ENCODE assay signal across 9 mouse cellular contexts in genomic region chr1:191215776-191216661, GRCm38 (mm10). TPM values are rescaled to one million over a fixed set of nuclear protein-coding genes. Genes with fewer than 3 reads are reported as not detected.
DNase-seq lines count a peak whose midpoint lies in the region; ATAC-seq and TF ChIP-seq lines count a peak whose summit lies in the region.
"Had no signal": no experiment of that assay in that cellular context is flagged by ENCODE, and none has a peak within 500 bp of the region (broad histone marks: within the 10 kb centered on the region; RNA-seq: fewer than 3 reads in every experiment).

No protein-coding gene starts in this region.

- peaks cover 0 to 4% of the 10 kb centered on the region in 2 experiments; a peak in 1 of 4 replicates for H3K4me1 ChIP-seq in heart, embryonic 14.5 days (ENCODE audit: control insufficient read depth in 2 of 2, insufficient read depth in 2 of 2, low read length in 2 of 2)
- H3K4me1 ChIP-seq in limb, embryonic 12.5 days (replicated peaks), result peaks cover 7% of the 10 kb centered on the region; the same call in 1 of the 2 replicates

- H3ac ChIP-seq in C2C12 (ENCODE audit: control insufficient read depth, insufficient read length, low read depth), result peak overlapping the region; percentile 16

- H3K9me3 ChIP-seq in heart, embryonic 14.5 days (ENCODE audit: control insufficient read depth, low read length), result no peaks in the 10 kb centered on the region
- no peaks in the 10 kb centered on the region for H3K9me3 ChIP-seq in limb, embryonic 12.5 days

- no peak for ATAC-seq in heart, embryonic 14.5 days (ENCODE audit: insufficient number of reproducible peaks, insufficient read depth, low FRiP score, low read depth)
- no peak for ATAC-seq in limb, embryonic 12.5 days (ENCODE audit: insufficient number of reproducible peaks, insufficient read depth, low FRiP score, low TSS enrichment, low read depth)

- H3K27ac ChIP-seq in heart, embryonic 14.5 days (replicated peaks in 1 of 2; ENCODE audit: control insufficient read depth in 1 of 2, insufficient read depth in 1 of 2, low read depth in 2 of 2, low read length in 2 of 2), result no peak overlapping the region
- H3K27ac ChIP-seq in limb, embryonic 12.5 days, result no peak overlapping the region

- H3K27me3 ChIP-seq in heart, embryonic 14.5 days (ENCODE audit: control insufficient read depth, insufficient read depth, low read length), result no peaks in the 10 kb centered on the region
- H3K27me3 ChIP-seq in C2C12 (ENCODE audit: control insufficient read depth, insufficient read depth, insufficient read length), result no peaks in the 10 kb centered on the region
- H3K27me3 ChIP-seq in limb, embryonic 12.5 days, result peaks cover 16% of the 10 kb centered on the region

- 27% methylated on average over 19 of the region's 19 CpGs for WGBS in heart, embryonic 14.5 days
- WGBS in limb, embryonic 12.5 days, result 32% methylated on average over 19 of the region's 19 CpGs

- no peaks in the 10 kb centered on the region for H3K36me3 ChIP-seq in heart, embryonic 14.5 days (ENCODE audit: control insufficient read depth, insufficient read depth, low read length)
- no peaks in the 10 kb centered on the region for H3K36me3 ChIP-seq in C2C12 (ENCODE audit: control insufficient read depth, insufficient read depth)
- no peaks in the 10 kb centered on the region for H3K36me3 ChIP-seq in limb, embryonic 12.5 days

- H3K79me2 ChIP-seq in C2C12 (ENCODE audit: control insufficient read depth, insufficient read depth), result no peaks in the 10 kb centered on the region

- H3K4me2 ChIP-seq in heart, embryonic 14.5 days (ENCODE audit: low read length), result peak overlapping the region; percentile 50
- H3K4me2 ChIP-seq in limb, embryonic 12.5 days, result peak overlapping the region; percentile 42

- TF ChIP-seq CTCF in C2C12 (IDR thresholded peaks at IDR 0.05; ENCODE audit: control insufficient read depth, insufficient read depth, insufficient read length), result no peak

- peak overlapping the region; percentile 34; the same call in 1 of the 2 replicates for H3K9ac ChIP-seq in heart, embryonic 14.5 days (ENCODE audit: low read length)
- H3K9ac ChIP-seq in limb, embryonic 12.5 days (replicated peaks), result no peak overlapping the region

- no peak overlapping the region for H3K4me3 ChIP-seq in heart, embryonic 14.5 days (ENCODE audit: control insufficient read depth in 1 of 2, insufficient read depth in 1 of 2, low read depth in 1 of 2, low read length in 2 of 2)
- no peak overlapping the region for H3K4me3 ChIP-seq in C2C12 (ENCODE audit: insufficient read depth, poor library complexity, severe bottlenecking)
- no peak overlapping the region for H3K4me3 ChIP-seq in limb, embryonic 12.5 days (replicated peaks)

- DNase-seq in heart, adult 18-20 months, result no peak
- peak; percentile 36 for DNase-seq in embryo, embryonic 10.5 days (ENCODE audit: low spot score)
- DNase-seq in thymus, postnatal 25 days, result no peak
- no peak for DNase-seq in cerebellum, adult 18-20 months
- no peak for DNase-seq in T-cell, adult 2 months (ENCODE audit: low spot score)
- DNase-seq: gastrocnemius, postnatal 14 days had no signal

- no peaks in the 10 kb centered on the region for H3K79me3 ChIP-seq in C2C12 (ENCODE audit: low read depth)

TF ChIP-seq in C2C12, 6 proteins besides CTCF, POLR2A, EP300 and RAD21:
- TF ChIP-seq FOSL1 (IDR thresholded peaks at IDR 0.05; ENCODE audit: insufficient read depth, low read length, poor library complexity, severe bottlenecking) (peak; percentile 11), MYOD1 (IDR thresholded peaks at IDR 0.05; ENCODE audit: control insufficient read depth, insufficient read length, low read depth) (peak; percentile 74), MYOG (IDR thresholded peaks at IDR 0.05; ENCODE audit: control insufficient read depth, extremely low read depth, insufficient read length) (no peak)

RNA-seq across cellular contexts. Expression of gene Atf3, which starts 1.8 kb away (rescaled TPM):
- polyA plus RNA-seq in heart, embryonic 14.5 days (2014; fragmentation: Nextera tagmentation; extraction: Ambion mirVana), result 15.6 and 17.8 TPM in 2 replicates
- total RNA-seq in heart, adult 18-20 months (2021), result 10 to 100 TPM; 11.7 to 19.1 TPM
- polyA plus RNA-seq in C2C12 (2012; fragmentation: generic; extraction: Trizol), result 1.4 TPM
- 1.9 and 2.9 TPM in 2 replicates for polyA plus RNA-seq in limb, embryonic 12.5 days (2016; fragmentation: Nextera tagmentation; extraction: Ambion mirVana)

RNA-seq across cellular contexts. Expression of gene Fam71a, which starts 51.4 kb away (rescaled TPM):
- polyA plus RNA-seq in heart, embryonic 14.5 days (2014; fragmentation: Nextera tagmentation; extraction: Ambion mirVana), result not detected in 2 replicates
- total RNA-seq in heart, adult 18-20 months (2021), result not detected
- not detected for polyA plus RNA-seq in C2C12 (2012; fragmentation: generic; extraction: Trizol)
- not detected in 2 replicates for polyA plus RNA-seq in limb, embryonic 12.5 days (2016; fragmentation: Nextera tagmentation; extraction: Ambion mirVana)
- total RNA-seq: gastrocnemius, postnatal 14 days had no signal
